Mouse (Mus musculus) heart, embryonic 10.5 days (tissue): Measurements from ENCODE around the gene Tmem176a. TPM values are rescaled to one million over a fixed set of nuclear protein-coding genes. Genes with fewer than 3 reads are reported as not detected.

Source experiments
- DNase-seq: peaks from one replicate; pipeline ENCODE4 v3.0.0-alpha.2; 2017; ENCODE audit warnings: low spot score
- H3K27ac ChIP-seq: fragments of 300-500 bp; sonication (generic); 2 replicates; pipeline ENCODE4 v1.5.1; 2016; ENCODE audit warnings: mild to moderate bottlenecking
- H3K27me3 ChIP-seq: fragments of 300-500 bp; sonication (generic); 2 replicates; pipeline ENCODE4 v1.6.1; 2016; ENCODE audit warnings: mild to moderate bottlenecking; ENCODE audit not compliant: poor library complexity, insufficient read depth, severe bottlenecking
- H3K36me3 ChIP-seq: fragments of 300-500 bp; sonication (generic); 2 replicates; pipeline ENCODE4 v1.6.1; 2016; ENCODE audit warnings: mild to moderate bottlenecking, moderate library complexity
- H3K4me1 ChIP-seq: fragments of 300-500 bp; sonication (generic); 2 replicates; pipeline ENCODE4 v1.6.1; 2016; ENCODE audit warnings: mild to moderate bottlenecking
- H3K4me3 ChIP-seq: fragments of 300-500 bp; sonication (generic); 2 replicates; pipeline ENCODE4 v1.5.1; 2016; ENCODE audit warnings: mild to moderate bottlenecking, moderate library complexity
- H3K9me3 ChIP-seq: fragments of 300-500 bp; sonication (generic); 2 replicates; pipeline ENCODE4 v1.6.1; 2016; ENCODE audit warnings: mild to moderate bottlenecking, moderate library complexity
- WGBS: fragments of 180-500 bp; shearing (Covaris S2); methylation state at CpG from one replicate; pipeline ENCODE4 v1.1.7; 2016; 5-methylcytosine and 5-hydroxymethylcytosine counted together
- polyA plus RNA-seq: library from polyadenylated mRNA; unstranded; fragments of >200 nt; fragmentation: Nextera tagmentation; extraction: Ambion mirVana; gene quantifications from 2 replicates; pipeline ENCODE4 v1.2.1, GENCODE M21; 2016

Gene Tmem176a
- polyA plus RNA-seq, 1 experiment from 2014 or later: 65.3 TPM

DNA sequence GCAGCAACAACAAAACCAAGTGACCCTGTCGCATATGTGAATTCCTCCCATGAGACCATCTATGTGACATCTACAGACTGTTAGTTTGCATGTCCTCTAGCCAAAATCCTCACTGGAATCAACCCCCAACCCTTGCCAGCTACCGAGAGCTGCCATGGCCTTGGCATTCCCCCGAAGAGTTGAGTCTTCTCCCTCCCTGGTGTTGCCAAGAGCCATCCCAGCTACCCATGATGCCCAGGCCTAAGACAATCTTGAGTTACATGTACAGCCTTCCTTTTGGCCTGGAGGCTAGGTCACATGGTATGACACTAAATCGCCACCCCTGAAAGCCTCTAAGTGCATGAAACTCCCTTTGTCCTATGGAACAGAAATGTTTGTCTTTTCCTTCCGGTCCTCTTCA is 9.6 kb upstream of the Tmem176a start:
- Histone ChIP-seq H3K36me3 (peaks cover 36% of the 10 kb centered on the region), H3K9me3 (no peaks in the 10 kb centered on the region), H3K4me1 (no peaks in the 10 kb centered on the region; the same call in 1 of the 2 replicates), H3K27me3 (no peaks in the 10 kb centered on the region), H3K27ac (no peak overlapping the region), H3K4me3 (no peak overlapping the region)
- 92% methylated on average over 5 of the region's 5 CpGs for WGBS
- no peak for DNase-seq

- no peak overlapping the region for H3K4me3 ChIP-seq
- peaks cover 45% of the 10 kb centered on the region for H3K36me3 ChIP-seq
- no peaks in the 10 kb centered on the region; the same call in 1 of the 2 replicates for H3K4me1 ChIP-seq
- no peaks in the 10 kb centered on the region for H3K27me3 ChIP-seq
- H3K9me3 ChIP-seq: no peaks in the 10 kb centered on the region
- H3K27ac ChIP-seq: no peak overlapping the region
- WGBS: 86% methylated on average over 1 of the region's 1 CpGs
- no peak for DNase-seq
These were observed 8.3 kb upstream of the Tmem176a start for GRCm38 (mm10) chr6:48832426-48832825.

DNA sequence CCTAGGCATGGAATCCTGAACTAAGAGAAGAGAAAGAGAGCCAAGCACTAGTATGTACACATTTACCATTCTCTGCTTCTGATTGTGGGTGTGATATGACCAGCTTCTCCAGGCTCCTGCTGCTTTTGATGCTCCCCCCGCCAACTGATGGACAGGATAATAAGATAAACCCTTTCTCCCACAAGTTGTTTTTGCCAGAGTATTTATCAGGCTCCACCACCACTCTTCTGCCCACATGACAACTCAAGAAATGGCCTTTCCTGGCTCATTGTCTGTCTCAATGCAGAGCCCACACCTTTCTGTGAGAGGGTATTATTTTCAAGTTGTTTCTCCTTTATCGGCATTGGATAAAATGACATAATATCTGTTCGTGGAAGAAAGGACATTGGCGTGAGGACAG is 7.2 kb upstream of the Tmem176a start:
- no peak for DNase-seq
- Histone ChIP-seq H3K4me1 (peaks cover 4% of the 10 kb centered on the region; the same call in 1 of the 2 replicates), H3K4me3 (no peak overlapping the region), H3K36me3 (peaks cover 55% of the 10 kb centered on the region), H3K9me3 (no peaks in the 10 kb centered on the region), H3K27me3 (no peaks in the 10 kb centered on the region), H3K27ac (no peak overlapping the region)
- WGBS: 89% methylated on average over 4 of the region's 4 CpGs

- no peaks in the 10 kb centered on the region for H3K27me3 ChIP-seq
- no peak overlapping the region for H3K4me3 ChIP-seq
- peaks cover 17% of the 10 kb centered on the region for H3K4me1 ChIP-seq
- peaks cover 55% of the 10 kb centered on the region for H3K36me3 ChIP-seq
- no peak for DNase-seq
- no peak overlapping the region for H3K27ac ChIP-seq
- WGBS: 81% methylated on average over 5 of the region's 5 CpGs
- no peaks in the 10 kb centered on the region for H3K9me3 ChIP-seq
These were observed 5.5 kb upstream of the Tmem176a start for GRCm38 (mm10) chr6:48835241-48835640.

GRCm38 (mm10) chr6:48836146-48836545 is 4.6 kb upstream of the Tmem176a start:
- 71% methylated on average over 5 of the region's 5 CpGs for WGBS
- peak; percentile 51 for DNase-seq
- Histone ChIP-seq H3K27me3 (no peaks in the 10 kb centered on the region), H3K27ac (no peak overlapping the region), H3K4me3 (no peak overlapping the region), H3K9me3 (no peaks in the 10 kb centered on the region), H3K4me1 (peaks cover 26% of the 10 kb centered on the region), H3K36me3 (peaks cover 55% of the 10 kb centered on the region)

DNA sequence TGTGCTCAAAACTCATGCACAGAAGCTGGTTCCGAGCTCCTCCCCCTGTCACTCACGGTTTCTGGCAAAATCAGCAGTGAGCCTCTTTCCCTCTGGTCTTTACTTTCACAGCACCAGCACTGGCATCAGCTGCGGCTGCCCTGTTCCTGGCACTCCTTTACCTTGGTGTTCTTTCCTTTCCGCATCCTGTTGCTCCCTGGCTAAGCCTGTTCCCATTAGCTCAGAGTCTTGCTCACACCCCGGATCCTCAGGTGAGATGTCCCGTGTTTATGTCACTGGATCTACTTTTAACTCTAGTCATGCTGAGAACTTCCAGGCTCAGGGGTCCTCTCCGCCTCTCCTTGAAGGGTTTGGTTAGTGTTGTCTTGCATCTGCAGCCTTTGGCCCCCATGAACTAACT is 3.2 kb upstream of the Tmem176a start:
- H3K9me3 ChIP-seq: no peaks in the 10 kb centered on the region
- DNase-seq: peak; percentile 68
- 77% methylated on average over 7 of the region's 7 CpGs for WGBS
- H3K27ac ChIP-seq: no peak overlapping the region
- no peak overlapping the region for H3K4me3 ChIP-seq
- no peaks in the 10 kb centered on the region for H3K27me3 ChIP-seq
- H3K4me1 ChIP-seq: peaks cover 39% of the 10 kb centered on the region
- H3K36me3 ChIP-seq: peaks cover 55% of the 10 kb centered on the region

DNA sequence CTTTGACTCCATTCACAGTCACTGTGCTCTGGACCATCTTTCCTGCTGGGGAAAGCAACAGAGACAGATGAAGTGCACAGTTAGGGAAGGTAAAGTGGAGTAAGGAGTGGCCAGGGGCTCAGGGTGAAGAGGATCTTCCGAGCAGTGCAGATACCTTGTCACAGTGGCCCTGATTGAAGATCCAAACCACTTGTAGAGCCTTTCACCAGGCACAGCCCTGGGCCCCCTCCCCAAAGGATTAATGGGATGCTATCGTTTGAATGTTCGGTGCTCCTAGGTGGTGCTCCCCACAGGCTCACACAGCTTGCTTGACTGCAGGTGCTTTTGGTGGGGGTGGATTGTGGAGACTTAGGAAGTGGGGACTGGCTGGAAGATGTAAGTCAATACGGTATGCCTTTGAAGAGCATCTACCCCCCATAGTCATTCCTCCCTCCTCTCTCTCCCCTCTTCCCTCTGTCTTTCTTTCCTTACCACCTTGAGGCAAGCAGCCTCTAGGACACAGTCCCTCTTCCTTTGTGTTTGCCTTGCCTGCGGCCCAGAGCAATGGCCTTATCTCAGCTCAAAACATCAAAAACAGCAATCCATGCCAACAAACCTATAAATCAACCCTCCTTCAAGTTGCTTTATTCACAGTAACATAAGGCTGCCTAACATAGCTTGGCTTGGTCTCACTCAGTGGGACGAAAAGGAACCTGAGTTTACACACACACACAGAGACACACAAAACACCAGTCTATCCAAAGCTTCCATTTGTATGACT is 2.2 kb upstream of the Tmem176a start:
- peak; percentile 67 for DNase-seq
- Histone ChIP-seq H3K4me3 (no peak overlapping the region), H3K27me3 (no peaks in the 10 kb centered on the region), H3K36me3 (peaks cover 49% of the 10 kb centered on the region), H3K27ac (no peak overlapping the region), H3K9me3 (no peaks in the 10 kb centered on the region), H3K4me1 (peaks cover 40% of the 10 kb centered on the region)
- WGBS: 71% methylated on average over 6 of the region's 6 CpGs

- 8% methylated on average over 6 of the region's 6 CpGs for WGBS
- Histone ChIP-seq H3K4me3 (peak within 1 kb of the TSS; percentile 65), H3K27ac (peak within 1 kb of the TSS; percentile 92), H3K9me3 (no peaks in the 10 kb centered on the region), H3K36me3 (peaks cover 44% of the 10 kb centered on the region), H3K4me1 (peaks cover 40% of the 10 kb centered on the region), H3K27me3 (no peaks in the 10 kb centered on the region)
- peak; percentile 96 for DNase-seq
These were observed 380 bp downstream of the Tmem176a start, which contains the start of gene Tmem176b for GRCm38 (mm10) chr6:48840973-48841625. Gene Tmem176b, minus strand, starts transcription at chr6:48841496.

DNA sequence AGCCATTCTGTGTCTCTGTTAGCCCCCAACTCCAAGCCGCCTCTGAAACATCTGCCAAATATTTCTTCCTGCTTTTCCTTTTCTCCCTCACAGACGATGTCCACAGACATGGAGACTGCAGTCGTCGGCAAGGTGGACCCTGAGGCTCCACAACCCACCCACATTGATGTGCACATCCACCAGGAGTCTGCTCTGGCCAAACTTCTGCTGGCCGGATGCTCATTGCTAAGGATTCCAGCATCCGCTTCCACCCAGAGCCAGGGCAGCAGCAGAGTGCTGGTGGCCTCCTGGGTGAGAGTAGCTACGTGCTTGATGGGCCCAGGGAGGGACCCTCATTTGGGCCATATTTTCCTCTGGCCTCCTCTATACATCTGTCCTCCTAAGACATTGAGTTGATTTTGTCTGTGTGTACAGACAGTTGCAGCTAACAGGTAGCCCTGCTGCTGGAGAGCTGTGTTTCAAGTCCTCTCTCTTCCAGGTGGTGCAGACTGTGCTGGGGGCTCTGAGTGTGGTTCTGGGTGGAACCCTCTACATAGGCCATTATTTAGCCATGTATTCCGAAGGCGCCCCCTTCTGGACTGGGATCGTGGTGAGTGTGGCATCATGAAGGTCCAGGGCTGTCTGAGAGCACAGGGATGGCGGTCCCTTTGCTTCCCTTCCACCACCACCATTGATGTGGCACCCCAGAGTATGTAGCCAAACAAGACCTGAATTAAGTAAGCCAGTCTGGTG is 1.6 kb downstream of the Tmem176a start:
- peaks cover 36% of the 10 kb centered on the region for H3K36me3 ChIP-seq
- peak; percentile 73 for DNase-seq
- no peaks in the 10 kb centered on the region for H3K27me3 ChIP-seq
- H3K4me1 ChIP-seq: peaks cover 40% of the 10 kb centered on the region
- peak overlapping the region; percentile 65 for H3K4me3 ChIP-seq
- 67% methylated on average over 11 of the region's 11 CpGs for WGBS
- no peaks in the 10 kb centered on the region for H3K9me3 ChIP-seq
- peak overlapping the region; percentile 92 for H3K27ac ChIP-seq

- Histone ChIP-seq H3K27me3 (no peaks in the 10 kb centered on the region), H3K4me3 (no peak overlapping the region), H3K36me3 (peaks cover 24% of the 10 kb centered on the region), H3K9me3 (no peaks in the 10 kb centered on the region), H3K27ac (no peak overlapping the region), H3K4me1 (peaks cover 25% of the 10 kb centered on the region)
- 42% methylated on average over 4 of the region's 4 CpGs for WGBS
- DNase-seq: peak; percentile 58
These were observed 4.4 kb downstream of the Tmem176a start for GRCm38 (mm10) chr6:48845086-48845485.

DNA sequence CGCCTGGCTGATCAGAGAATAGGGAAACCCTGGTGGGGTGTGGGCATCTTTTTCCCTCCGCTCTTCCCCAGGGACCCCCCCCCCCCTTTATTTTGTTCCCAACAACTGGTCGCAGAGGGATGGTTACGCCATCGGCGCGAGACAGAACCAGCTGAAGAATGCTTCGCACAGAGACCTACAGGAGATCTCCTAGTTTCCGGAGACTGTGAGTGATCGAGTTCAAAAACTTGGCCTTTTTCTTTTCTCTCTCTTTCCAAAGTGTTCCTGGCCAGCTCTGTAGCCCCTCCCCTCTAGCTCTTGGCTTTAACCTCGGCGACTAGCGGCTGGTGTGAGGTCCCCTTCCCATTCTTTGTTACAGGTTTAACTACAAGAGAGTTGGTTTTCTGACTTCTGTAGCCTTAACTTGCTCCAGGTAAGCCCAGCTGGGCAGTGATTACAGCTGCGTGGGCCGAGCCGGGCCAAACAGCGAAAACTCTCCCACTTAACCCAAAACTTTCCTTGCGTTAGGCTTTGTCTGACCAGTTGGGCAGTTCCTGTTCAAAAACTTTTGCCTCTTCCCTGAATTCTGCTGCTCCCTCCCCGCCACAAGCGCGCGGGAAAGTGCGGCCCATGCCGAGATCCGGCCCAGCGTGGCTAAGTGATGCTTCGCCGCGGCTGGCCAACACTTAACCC is 11.2 kb downstream of the Tmem176a start:
- Histone ChIP-seq H3K9me3 (no peaks in the 10 kb centered on the region), H3K4me3 (peak overlapping the region; percentile 61), H3K36me3 (no peaks in the 10 kb centered on the region), H3K27ac (peak overlapping the region; percentile 86), H3K4me1 (peaks cover 4% of the 10 kb centered on the region; the same call in 1 of the 2 replicates), H3K27me3 (no peaks in the 10 kb centered on the region)
- DNase-seq: no peak
- WGBS: under 1% methylated on average over 29 of the region's 29 CpGs

DNA sequence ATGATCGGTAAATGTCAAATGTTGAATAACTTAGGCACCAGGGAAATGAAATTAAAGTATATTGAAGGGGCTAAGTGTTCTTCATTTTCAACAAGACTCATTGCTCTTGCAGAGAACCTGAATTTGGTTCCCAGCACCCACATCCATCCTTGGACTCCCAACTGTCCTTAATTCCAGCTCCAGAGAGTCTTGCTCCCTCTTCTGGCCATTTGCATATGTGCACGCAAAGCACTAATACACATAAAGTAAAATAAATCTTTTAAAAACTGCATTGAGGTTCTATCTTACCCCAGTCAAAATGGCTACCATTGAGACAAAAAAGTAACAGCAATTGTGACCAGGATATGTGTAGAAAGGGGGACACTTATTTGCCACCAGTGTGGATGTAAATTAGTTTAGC is 13.4 kb downstream of the Tmem176a start:
- no peaks in the 10 kb centered on the region for H3K9me3 ChIP-seq
- H3K4me3 ChIP-seq: no peak overlapping the region
- no peak overlapping the region for H3K27ac ChIP-seq
- 92% methylated on average over 2 of the region's 2 CpGs for WGBS
- no peaks in the 10 kb centered on the region for H3K36me3 ChIP-seq
- peaks cover 4% of the 10 kb centered on the region; the same call in 1 of the 2 replicates for H3K4me1 ChIP-seq
- no peaks in the 10 kb centered on the region for H3K27me3 ChIP-seq
- DNase-seq: no peak
